Mouse (Mus musculus): ENCODE data around the gene 1700006A11Rik. TPM values are rescaled to one million over a fixed set of nuclear protein-coding genes. Genes with fewer than 3 reads are reported as not detected.
"Not testable (repeated sequence)": the region's sequence is repeated elsewhere in the genome, so short reads cannot be mapped to it uniquely, and the experiment has no call there.

The 1700006A11Rik gene
- not detected for total RNA-seq (2021)

DNA sequence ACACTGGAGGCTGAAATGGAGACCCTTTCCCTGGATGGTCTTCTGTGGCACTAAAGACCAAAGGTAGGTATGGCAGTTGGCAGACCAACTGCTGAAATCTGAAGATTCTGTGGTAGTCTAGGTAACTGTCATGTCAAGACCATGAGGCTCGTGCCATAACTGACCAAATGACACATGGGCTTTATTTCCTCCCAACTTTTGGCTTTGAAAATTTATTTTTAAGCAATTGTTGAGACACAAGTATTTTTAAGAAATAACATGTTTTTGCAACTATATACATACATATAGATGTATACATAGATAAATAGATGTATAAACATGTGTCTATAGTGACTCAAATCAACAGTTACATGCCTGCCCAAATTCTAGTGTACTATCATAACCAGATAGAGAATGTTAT lies at the start of gene 1700006A11Rik:
Gene 1700006A11Rik, minus strand, starts transcription at position 101 of the 400 bp plus-strand sequence.
- no peak for DNase-seq (ENCODE audit: extremely low spot score in 1 of 2, low spot score in 1 of 2)

DNA sequence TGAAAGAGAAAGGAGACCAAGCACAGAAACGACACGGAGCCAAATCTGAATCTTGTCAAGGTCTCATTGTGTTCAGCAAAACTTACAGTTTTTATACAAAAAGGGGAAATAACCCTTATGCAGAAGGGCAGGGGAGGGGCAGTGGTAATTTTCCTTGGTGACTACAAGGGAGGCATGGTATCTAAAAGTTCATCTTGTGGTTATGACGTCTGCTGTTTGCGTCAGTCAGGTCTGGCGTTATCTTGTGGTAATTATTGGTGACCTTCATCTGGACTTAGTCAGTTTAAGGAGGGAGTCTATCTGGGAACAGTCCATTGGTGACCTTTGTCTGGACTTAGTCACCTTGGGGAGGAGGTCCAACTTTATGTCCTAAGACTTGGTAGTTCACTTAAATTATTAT lies 48.5 kb upstream of the 1700006A11Rik start:
- not testable (repeated sequence) for DNase-seq (ENCODE audit: extremely low spot score in 1 of 2, low spot score in 1 of 2)

DNA sequence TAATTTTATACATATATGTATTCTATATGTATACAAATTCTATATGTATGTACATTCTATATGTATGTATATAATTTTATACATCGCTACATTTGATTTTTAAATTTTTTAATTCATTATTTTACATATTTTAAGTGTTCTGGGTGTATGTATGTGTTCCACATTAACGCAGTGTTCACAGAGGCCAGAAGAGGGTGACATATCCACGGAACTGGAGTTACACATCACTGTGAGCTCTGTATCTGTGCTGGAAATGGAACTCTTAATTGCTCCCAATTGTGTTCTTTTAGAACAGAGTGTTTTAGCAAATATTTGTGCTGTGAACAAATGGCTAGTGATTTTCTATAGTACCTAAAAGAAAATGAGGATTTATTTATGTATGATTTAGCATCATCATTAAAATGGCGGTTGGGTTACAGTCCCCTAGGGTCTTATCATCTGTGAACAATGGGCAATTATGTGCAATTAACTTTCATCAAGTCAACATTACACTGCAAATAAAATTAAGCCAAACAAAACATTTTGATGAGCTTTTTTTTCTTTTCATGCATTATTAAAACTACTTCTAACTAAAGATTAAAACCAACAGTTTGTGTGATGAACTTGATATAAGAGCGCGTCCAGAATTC lies 40.4 kb upstream of the 1700006A11Rik start:
- no peak for DNase-seq (ENCODE audit: extremely low spot score in 1 of 2, low spot score in 1 of 2)

DNA sequence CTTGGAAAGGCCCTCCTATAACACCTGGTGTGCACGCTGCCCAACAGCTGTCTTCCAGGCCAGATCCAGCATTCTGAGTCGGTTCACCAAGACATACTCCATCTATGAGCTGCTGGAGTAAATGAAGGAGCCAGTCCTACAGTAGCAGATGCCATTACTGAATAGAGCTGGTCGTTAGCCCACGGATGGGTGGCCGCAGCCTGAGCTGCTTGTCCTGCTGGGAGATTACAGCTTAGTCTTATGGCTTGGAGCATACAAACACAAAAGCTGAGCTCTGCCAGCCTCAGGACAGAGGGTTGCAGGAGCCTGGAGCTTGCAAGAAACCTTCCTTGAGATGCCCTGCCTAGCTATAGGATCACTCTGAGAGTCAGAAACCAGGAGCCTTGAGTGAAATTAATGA lies 33.6 kb downstream of the 1700006A11Rik start:
- DNase-seq (ENCODE audit: extremely low spot score in 1 of 2, low spot score in 1 of 2): no peak

DNA sequence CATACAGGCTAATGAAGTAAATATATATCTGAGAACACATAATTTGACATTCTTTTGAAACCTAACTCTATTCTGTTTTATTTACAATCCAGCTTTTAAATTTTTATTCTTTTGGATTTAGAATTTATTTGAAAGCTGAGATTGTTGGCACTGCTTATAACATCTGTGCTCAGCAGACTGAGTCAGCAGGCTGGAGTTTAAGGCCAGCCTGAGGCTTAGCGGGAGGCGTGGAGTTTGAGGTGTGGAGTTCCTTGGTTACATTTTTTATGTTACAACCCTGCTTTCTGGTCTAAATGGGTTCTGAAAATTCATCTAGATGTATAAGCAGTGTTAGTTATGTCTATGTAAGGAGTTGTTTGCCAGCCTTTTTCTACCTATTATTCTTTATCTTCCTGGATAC lies 35.7 kb downstream of the 1700006A11Rik start:
- DNase-seq (ENCODE audit: extremely low spot score in 1 of 2, low spot score in 1 of 2): no peak

DNA sequence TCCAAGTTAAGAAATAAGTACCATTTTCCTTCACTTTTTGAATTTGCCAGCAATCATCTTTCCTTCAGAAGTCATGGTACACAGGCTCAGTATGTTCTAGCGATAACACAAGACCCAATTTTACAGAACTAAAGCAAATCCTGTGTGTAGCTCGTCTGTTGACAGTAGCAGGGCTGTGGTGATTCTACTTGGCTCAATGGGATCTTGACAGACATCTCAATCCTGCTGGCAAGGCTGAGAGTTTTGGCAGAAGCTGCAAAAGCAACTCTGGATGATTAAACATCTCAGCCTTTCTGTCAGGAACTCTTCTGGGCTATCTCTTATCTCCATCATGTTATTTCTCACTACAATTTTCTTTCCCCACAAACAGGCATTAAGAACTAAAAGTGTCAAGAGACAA lies 36.2 kb downstream of the 1700006A11Rik start:
- DNase-seq (ENCODE audit: extremely low spot score in 1 of 2, low spot score in 1 of 2): no peak

DNA sequence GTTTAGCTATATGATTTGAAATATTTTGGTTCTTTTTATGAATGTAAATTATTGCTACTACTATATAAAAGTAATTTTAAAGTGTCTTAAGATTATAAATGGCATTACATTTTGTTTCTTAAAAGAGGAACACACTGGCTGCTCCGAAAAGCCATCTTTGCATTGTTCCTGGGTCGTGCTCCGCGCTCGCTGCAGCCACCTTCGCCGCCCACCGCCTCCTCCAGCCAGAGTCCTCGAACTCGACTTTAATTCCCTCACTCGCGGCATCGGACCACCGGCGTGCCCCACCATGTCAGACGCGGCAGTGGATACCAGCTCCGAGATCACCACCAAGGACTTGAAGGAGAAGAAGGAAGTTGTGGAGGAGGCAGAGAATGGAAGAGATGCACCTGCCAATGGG lies 40.5 kb downstream of the 1700006A11Rik start:
- DNase-seq (ENCODE audit: extremely low spot score in 1 of 2, low spot score in 1 of 2): not testable (repeated sequence)

DNA sequence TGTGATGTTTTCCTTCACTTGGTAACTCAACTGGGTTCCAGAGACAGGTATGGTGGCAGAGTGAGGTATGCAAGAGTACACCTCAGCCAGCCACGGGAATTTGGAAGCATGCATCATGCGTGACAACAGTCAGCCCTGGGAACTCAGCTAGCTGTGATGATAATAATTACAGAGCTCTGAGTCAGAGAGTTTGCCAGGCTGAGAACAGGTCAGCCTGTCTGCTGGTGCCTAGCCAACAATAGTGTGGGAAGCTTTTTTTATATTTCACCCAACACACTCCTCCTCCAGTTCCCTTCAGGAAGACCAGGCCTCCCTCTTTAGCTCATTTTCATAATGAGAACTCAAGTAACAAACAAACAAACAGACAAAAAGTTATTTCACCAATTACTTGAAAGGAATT lies 53.8 kb downstream of the 1700006A11Rik start:
- DNase-seq (ENCODE audit: extremely low spot score in 1 of 2, low spot score in 1 of 2): no peak

DNA sequence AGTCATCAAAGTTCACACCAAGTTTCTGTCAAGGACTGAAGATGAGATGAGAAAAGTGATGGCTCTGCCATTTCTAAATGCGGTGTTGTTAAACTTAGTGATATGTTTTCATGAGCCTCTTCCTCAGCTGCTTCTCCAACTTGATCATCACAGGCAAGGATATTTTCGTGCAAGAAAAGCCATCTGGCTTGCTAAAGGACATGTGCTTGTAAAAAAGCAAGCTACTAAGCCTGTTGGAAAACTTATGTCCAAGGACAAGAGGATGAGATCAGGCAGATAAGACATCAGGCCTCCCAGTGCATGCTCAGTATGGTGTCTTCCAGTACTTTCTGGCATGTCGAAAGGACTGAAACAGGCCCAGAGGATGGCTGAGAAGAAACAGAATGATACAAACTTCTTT lies 68.3 kb downstream of the 1700006A11Rik start:
- no peak for DNase-seq (ENCODE audit: extremely low spot score in 1 of 2, low spot score in 1 of 2)

Other genes starting within 250 kb of the 1700006A11Rik start
- gene Tram1l1, start 105.2 kb downstream of the 1700006A11Rik start, total RNA-seq (2021): 10 to 100 TPM; 17.1 to 18.5 TPM
- not detected for gene 1700003H04Rik, start 155.1 kb upstream of the 1700006A11Rik start, total RNA-seq (2021)